Mouse (Mus musculus): Measurements from ENCODE around the gene Serinc5.
"Not testable (repeated sequence)": the region's sequence is repeated elsewhere in the genome, so short reads cannot be mapped to it uniquely, and the experiment has no call there.

The Serinc5 gene

GRCm38 (mm10) chr13:92610311-92611221 is at the start of gene Serinc5:
Gene Serinc5 (plus strand): TSS chr13:92611091.
- peak; percentile 95 for DNase-seq

GRCm38 (mm10) chr13:92576072-92576471 is 34.8 kb upstream of the Serinc5 start, which contains the start of gene Spz1:
Gene Spz1 (minus strand): TSS chr13:92576172.
- no peak for DNase-seq

DNA sequence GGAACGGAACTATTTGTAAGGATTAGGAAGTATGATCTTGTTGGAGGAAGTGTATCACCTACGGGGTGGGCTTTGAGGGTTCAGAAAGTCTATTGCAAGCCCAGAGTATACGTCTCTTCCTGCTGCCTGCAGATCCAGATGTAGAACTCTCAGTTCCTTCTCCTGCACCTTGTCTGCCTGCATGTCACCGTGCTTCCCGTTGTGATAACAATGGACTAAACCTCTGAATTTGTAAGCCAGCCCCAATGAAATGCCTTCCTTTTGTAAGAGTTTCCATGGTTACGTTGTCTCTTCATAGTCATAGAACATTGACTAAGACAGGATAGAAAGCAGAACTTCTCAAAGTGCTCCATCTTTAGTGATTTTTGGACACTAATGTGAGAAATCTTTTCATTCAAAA is 34.2 kb upstream of the Serinc5 start:
- no peak for DNase-seq

GRCm38 (mm10) chr13:92578210-92578609 is 32.7 kb upstream of the Serinc5 start:
- DNase-seq = no peak

DNA sequence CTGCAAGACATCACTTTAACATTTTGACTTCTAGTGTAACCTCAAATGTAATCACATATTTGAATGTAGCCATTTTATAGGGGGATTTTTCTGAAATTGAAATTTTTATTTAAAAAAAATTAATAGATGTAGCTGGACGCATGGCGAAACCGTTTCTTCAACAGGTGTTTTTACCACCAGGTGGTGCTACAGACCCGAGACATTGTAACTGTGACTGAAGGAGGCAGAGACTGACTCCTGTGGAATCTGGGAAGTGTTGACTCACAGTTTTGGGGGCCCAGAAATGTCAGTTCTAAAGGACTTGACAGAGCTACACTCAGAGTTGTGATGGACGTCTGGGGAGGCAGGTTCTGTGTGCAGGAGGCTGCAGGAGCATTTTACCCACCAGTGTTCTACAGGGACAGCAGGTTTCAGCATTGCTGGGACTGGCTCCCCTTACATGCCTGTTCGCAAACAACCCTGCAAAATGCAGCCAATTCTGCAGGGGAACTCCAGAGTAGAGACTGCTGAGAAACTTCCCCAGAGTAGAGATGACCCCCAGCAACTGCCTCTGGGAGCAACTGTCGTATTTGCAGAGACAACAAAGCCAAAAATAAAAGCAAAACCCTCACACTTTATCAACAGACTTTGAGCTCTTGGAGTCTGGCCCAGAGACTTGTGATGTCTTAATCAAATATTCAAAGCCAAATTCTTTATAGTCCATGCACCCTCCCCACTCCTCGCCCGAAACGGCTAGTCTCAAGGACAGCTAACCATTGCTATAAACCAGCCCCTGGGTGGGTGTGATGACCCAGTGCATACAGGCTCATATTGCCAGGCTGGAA is 30.5 kb upstream of the Serinc5 start:
- peak; percentile 67 for DNase-seq

GRCm38 (mm10) chr13:92584094-92584717 is 26.7 kb upstream of the Serinc5 start:
- no peak for DNase-seq

DNA sequence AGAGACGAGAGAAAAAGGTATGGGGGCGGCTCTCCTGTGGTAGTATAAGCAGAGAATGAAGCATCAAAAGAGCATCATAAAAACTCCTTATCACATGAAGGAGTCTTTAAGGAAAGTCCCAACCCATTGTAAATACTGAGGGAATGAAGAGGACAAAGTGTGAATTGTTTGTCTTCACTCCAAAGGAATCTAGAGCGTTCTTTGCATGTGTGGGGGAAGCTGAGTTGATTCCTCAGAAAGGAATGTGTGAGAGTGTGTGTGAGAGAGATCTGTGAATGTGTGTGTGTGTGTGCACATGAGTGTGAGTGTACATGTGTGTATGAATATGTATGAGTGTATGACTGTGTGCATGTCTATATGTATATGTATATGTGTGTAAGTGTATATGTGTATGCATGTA is 22.2 kb upstream of the Serinc5 start:
- no peak for DNase-seq

DNA sequence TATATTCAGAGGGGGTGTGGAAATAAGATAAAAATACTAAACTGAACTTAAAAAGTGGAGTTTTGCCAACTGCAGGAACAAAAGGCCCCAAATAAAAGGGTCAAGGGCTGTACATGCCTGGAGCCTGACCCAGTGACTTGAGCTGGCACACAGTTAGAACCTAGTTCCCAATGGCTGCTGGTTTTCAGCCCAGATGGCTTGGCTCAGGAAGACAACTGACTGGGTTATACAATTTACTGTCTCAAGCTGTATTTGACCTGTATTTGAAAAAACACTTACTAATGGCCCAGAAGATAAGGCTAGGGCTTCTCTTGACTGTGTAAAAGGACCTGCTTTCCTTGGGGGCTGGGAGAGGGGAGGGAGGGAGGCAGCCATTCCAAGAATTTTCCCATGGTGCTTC is 21.6 kb upstream of the Serinc5 start:
- DNase-seq = no peak

DNA sequence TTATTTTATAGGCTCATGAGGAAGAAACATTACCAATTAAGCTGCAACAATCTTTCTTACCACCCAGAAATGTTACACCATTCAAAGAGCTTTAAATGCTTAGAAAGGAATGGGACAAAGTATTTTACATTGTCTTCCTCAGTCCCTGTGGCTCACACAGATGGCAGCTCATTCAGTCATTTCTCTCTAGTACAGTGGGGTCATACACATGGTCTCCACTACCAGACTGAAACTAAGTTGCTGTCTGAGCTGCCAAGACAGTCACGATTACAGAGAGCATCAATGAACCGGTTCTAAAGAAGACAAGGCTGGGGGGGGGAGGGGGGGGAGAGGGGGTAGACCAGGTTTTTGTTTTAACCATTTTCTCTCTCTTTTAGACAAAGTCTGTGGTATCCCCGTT is 19.7 kb upstream of the Serinc5 start:
- DNase-seq = no peak

GRCm38 (mm10) chr13:92592268-92592785 is 18.6 kb upstream of the Serinc5 start:
- DNase-seq = no peak

GRCm38 (mm10) chr13:92592786-92593635 is 17.9 kb upstream of the Serinc5 start:
- peak; percentile 22 for DNase-seq

DNA sequence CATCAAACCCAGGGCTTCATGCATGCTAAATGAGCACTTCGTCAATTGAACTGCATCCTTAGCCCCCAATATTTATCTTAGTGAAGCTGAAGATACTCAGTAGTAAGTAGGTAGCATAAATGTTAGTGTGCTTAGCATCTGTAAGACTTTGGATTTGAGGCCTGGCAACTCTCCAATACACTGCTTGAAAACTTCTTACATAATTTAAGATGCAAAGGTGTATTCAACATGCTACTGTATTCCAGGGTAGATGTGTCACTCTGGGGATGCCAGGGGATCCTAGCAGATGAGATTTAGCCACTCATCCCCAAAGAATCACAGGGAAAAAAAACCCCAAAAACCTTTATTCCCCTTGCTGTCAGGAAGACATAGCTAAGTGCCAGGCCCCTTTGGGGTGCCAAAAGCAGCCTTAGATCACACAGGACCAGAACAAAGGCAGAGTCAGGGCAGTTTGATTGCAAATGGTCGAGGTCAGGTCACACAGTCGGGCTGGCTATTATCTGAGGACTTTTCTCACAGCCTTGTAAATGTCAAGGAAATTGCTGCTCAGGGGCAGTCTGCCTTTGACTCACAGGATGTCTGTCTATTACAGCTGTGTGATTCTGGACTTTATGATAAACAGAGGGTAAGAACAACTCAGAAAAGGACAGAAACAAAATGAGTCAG is 17.0 kb upstream of the Serinc5 start:
- no peak for DNase-seq

DNA sequence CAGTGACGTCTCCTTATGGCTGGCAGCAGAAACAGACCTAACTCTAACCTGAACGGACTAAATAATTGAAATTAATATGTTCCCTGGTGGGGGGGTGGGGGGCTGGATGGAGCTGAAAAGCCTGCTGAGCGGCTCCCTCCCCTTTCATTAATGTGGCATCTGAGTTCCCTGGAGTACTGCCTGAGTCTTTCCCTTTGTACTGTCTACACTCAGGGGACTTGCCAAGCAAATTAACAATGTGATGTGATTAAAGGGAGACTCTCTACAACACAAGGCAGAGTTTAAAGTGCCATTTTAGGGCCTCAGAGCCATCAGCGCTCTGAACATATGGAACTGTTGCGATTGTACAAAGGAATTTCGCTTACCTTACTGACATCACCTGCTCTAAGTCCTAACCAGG is 16.4 kb upstream of the Serinc5 start:
- no peak for DNase-seq

GRCm38 (mm10) chr13:92594907-92595306 is 16.0 kb upstream of the Serinc5 start:
- no peak for DNase-seq

- DNase-seq = no peak
Measured at GRCm38 (mm10) chr13:92595424-92595823, 15.5 kb upstream of the Serinc5 start.

- DNase-seq = not testable (repeated sequence)
Measured at GRCm38 (mm10) chr13:92605306-92605705, 5.6 kb upstream of the Serinc5 start.

GRCm38 (mm10) chr13:92609486-92610310 is 1.2 kb upstream of the Serinc5 start:
- DNase-seq = peak; percentile 50

DNA sequence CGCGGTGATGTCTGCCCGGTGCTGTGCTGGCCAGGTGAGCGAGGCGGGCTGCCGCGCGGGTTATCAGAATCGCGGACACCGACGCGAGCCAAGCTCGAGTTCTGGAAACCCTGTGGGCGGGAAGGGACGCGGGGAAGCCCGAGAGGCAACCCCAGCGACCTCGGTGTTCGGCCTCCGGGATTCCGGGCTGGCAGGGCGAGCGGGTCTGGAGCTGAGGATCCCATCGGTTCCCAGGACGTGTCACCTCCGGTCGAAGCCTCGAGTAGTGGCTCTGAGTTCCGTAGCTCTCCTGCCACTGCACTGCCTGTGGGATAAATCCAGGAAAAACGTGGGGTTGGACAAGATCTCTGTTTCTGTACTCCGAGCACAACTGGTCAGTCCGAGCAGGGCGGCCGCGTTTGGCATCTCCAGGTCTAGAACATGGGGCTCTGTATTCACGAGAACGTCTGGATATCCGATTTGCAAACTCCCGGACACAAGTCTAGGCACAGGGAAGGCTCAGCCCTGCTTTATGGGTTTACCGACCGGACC is 428 bp downstream of the Serinc5 start:
- DNase-seq = no peak

GRCm38 (mm10) chr13:92611917-92612316 is 1.0 kb downstream of the Serinc5 start:
- DNase-seq = peak; percentile 27

DNA sequence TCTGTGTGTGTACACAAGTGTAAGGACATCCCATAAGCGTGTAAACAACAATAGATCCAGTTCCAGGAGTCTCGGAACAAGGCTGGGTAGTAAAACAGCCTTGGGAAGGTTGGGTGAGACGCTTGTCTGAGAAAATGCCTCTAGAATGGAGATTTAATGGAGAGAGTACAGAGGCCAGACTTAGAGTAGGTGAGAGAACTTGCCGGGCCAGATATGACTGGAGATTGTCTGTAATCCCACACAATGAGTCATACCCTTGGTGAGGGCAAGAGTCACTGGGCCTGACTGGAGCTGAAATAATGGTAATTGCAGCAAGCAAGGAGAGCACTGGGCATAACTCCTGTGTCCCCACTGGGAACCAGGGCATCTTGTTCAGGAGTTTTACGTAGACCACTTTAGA is 2.2 kb downstream of the Serinc5 start:
- no peak for DNase-seq
